Mouse (Mus musculus) megakaryocyte, embryonic 14.5 days (primary cell): ENCODE data around the gene Krit1. TPM values are rescaled to one million over a fixed set of nuclear protein-coding genes. Genes with fewer than 3 reads are reported as not detected.
"Not testable (repeated sequence)": the region's sequence is repeated elsewhere in the genome, so short reads cannot be mapped to it uniquely, and the experiment has no call there.

Experiments used
- H3K27me3 ChIP-seq: replicated peaks from 2 replicates; pipeline ENCODE3; 2012; ENCODE audit warnings: inconsistent platforms
- H3K36me3 ChIP-seq: replicated peaks from 2 replicates; pipeline ENCODE3; 2012; ENCODE audit warnings: low read length, inconsistent platforms, mixed read lengths
- H3K4me1 ChIP-seq: 2 replicates; pipeline ENCODE4 v1.6.1; 2012; ENCODE audit warnings: inconsistent platforms
- H3K4me3 ChIP-seq: replicated peaks from 2 replicates; pipeline ENCODE3; 2012; ENCODE audit warnings: moderate library complexity, mild to moderate bottlenecking, inconsistent platforms
- H3K9me3 ChIP-seq: 2 replicates; pipeline ENCODE4 v1.6.1; 2012; ENCODE audit warnings: inconsistent platforms
- FLI1 ChIP-seq: IDR thresholded peaks from 2 replicates; pipeline ENCODE4 v1.6.1; 2012; ENCODE audit warnings: low read length, inconsistent platforms, mixed read lengths
- GATA1 ChIP-seq: IDR thresholded peaks from 3 replicates; pipeline ENCODE4 v1.6.1; 2012; ENCODE audit warnings: mixed read lengths, low read length, inconsistent platforms, borderline replicate concordance
- polyA plus RNA-seq: library from polyadenylated mRNA; stranded (reverse); fragments of >175 nt; gene quantifications from 2 replicates; pipeline ENCODE4 v1.2.3, GENCODE M21; 2012; ENCODE audit warnings: low replicate concordance; ENCODE audit not compliant: insufficient read depth

Gene Krit1
- polyA plus RNA-seq, 1 experiment, result 2.0 TPM

DNA sequence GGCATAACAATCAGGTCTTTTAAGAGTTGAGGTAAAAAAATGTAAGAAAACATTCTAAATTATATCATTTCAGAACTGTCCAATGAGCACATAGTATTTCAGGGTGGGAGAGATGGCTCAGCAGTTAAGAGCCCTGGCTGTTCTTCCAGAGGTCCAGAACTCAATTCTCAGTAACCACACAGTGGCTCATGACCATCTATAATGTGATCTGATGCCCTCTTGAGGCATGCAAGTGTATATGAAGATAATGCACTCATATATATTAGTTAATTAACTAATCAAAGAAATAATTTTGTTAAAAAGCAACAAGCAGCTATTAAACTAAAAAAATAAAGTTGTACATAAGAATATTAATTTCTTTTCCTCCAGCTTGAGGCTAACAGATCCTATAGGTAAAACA, 86.2 kb downstream of the Krit1 start:
- no peaks in the 10 kb centered on the region for H3K36me3 ChIP-seq
- peaks cover 8% of the 10 kb centered on the region for H3K4me1 ChIP-seq
- H3K4me3 ChIP-seq, result no peak overlapping the region
- no peak for TF ChIP-seq GATA1
- TF ChIP-seq FLI1, result no peak
- no peaks in the 10 kb centered on the region for H3K27me3 ChIP-seq
- no peaks in the 10 kb centered on the region for H3K9me3 ChIP-seq

- not testable (repeated sequence) for H3K4me1 ChIP-seq, H3K9me3 ChIP-seq, H3K36me3 ChIP-seq, H3K27me3 ChIP-seq
- H3K4me3 ChIP-seq, result peak within 1 kb of the TSS; percentile 90
Measured at GRCm38 (mm10) chr5:3893459-3894293, 90.7 kb downstream of the Krit1 start, which contains the start of gene Mterf1a. TSS of gene Mterf1a (minus strand) at chr5:3893933.

- not testable (repeated sequence) for H3K9me3 ChIP-seq, H3K27me3 ChIP-seq, H3K4me1 ChIP-seq, H3K36me3 ChIP-seq
- peak overlapping the region; percentile 46 for H3K4me3 ChIP-seq
Measured at GRCm38 (mm10) chr5:3894294-3894619, 91.3 kb downstream of the Krit1 start.

Other genes with a start within 250 kb of the Krit1 start
- 1.0 TPM in 1 of 2 replicates, not detected in the other for gene 1700109H08Rik, start 231.6 kb upstream of the Krit1 start, polyA plus RNA-seq
- gene Pex1, start 207.1 kb upstream of the Krit1 start, polyA plus RNA-seq, result 0.64 TPM in 1 of 2 replicates, not detected in the other
- gene Rbm48, start 206.6 kb upstream of the Krit1 start, polyA plus RNA-seq, result 2.8 TPM in 2 replicates
- gene Tmbim7, start 152.0 kb upstream of the Krit1 start, polyA plus RNA-seq, result not detected in 2 replicates
- 63.4 and 64.7 TPM in 2 replicates for gene Gatad1, start 146.0 kb upstream of the Krit1 start, polyA plus RNA-seq
- 6.8 and 7.4 TPM in 2 replicates for gene Ankib1, start 259 bp upstream of the Krit1 start, polyA plus RNA-seq
- not detected in 2 replicates for gene Lrrd1, start 42.0 kb downstream of the Krit1 start, polyA plus RNA-seq
- gene Mterf1a, start 90.7 kb downstream of the Krit1 start, polyA plus RNA-seq, result 0.18 TPM in 1 of 2 replicates, not detected in the other
- gene Akap9, start 124.9 kb downstream of the Krit1 start, polyA plus RNA-seq, result 4.6 and 12.3 TPM in 2 replicates